Mouse (Mus musculus) kidney, adult 9 months (tissue): ENCODE measurements around the gene Olfr1367.

Experiments
- DNase-seq: peaks from one replicate; pipeline ENCODE4 v3.0.0; 2022

Olfr1367 gene

DNA sequence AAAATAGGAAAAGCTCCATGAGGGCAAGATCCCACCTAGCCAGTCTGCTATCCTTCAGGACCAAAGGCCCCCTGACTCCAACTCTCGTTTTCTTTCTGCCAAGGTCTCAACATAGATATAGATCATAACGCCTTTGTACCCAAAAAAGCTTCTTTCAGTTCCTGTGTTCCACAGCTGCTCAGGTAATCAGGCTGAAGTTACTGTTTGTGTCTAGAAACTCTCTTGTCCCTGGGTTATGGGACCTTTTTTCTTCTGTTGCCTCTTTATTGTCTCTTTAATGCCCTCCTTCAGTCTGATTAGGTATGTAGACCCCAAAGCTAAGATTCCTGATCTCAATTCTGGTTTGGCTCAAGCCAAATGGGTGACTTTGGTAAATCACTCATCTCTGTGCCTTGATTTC, 50.8 kb downstream of the Olfr1367 start:
- DNase-seq = no peak
